Mouse (Mus musculus): ENCODE measurements around the gene Castor2.

The Castor2 gene

GRCm38 (mm10) chr5:134099496-134100211 lies at the start of gene Castor2:
TSS of gene Castor2 (plus strand) at chr5:134099711.
- DNase-seq (ENCODE audit: low read depth in 1 of 2, low spot score in 2 of 2): peak; percentile 33 to 57

GRCm38 (mm10) chr5:134050711-134051110 lies 48.8 kb upstream of the Castor2 start:
- DNase-seq (ENCODE audit: low read depth in 1 of 2, low spot score in 2 of 2): no peak

- no peak for DNase-seq (ENCODE audit: low read depth in 1 of 2, low spot score in 2 of 2)
Measured at GRCm38 (mm10) chr5:134052614-134053013, 46.9 kb upstream of the Castor2 start.

GRCm38 (mm10) chr5:134054496-134054895 lies 45.0 kb upstream of the Castor2 start:
- no peak for DNase-seq (ENCODE audit: low read depth in 1 of 2, low spot score in 2 of 2)

- DNase-seq (ENCODE audit: low read depth in 1 of 2, low spot score in 2 of 2): no peak
Measured at GRCm38 (mm10) chr5:134058793-134059352, 40.6 kb upstream of the Castor2 start.

- DNase-seq (ENCODE audit: low read depth in 1 of 2, low spot score in 2 of 2): no peak
Measured at GRCm38 (mm10) chr5:134063362-134064064, 36.0 kb upstream of the Castor2 start.

GRCm38 (mm10) chr5:134066261-134066660 lies 33.2 kb upstream of the Castor2 start:
- DNase-seq (ENCODE audit: low read depth in 1 of 2, low spot score in 2 of 2): no peak

GRCm38 (mm10) chr5:134067924-134068323 lies 31.6 kb upstream of the Castor2 start:
- no peak for DNase-seq (ENCODE audit: low read depth in 1 of 2, low spot score in 2 of 2)

- DNase-seq (ENCODE audit: low read depth in 1 of 2, low spot score in 2 of 2): no peak
Measured at GRCm38 (mm10) chr5:134073512-134074041, 25.9 kb upstream of the Castor2 start.

- DNase-seq (ENCODE audit: low read depth in 1 of 2, low spot score in 2 of 2): no peak
Measured at GRCm38 (mm10) chr5:134074368-134074767, 25.1 kb upstream of the Castor2 start.

- DNase-seq (ENCODE audit: low read depth in 1 of 2, low spot score in 2 of 2): no peak
Measured at GRCm38 (mm10) chr5:134076175-134076574, 23.3 kb upstream of the Castor2 start.

GRCm38 (mm10) chr5:134080685-134081548 lies 18.6 kb upstream of the Castor2 start:
- no peak for DNase-seq (ENCODE audit: low read depth in 1 of 2, low spot score in 2 of 2)

- DNase-seq (ENCODE audit: low read depth in 1 of 2, low spot score in 2 of 2): no peak
Measured at GRCm38 (mm10) chr5:134085227-134085626, 14.3 kb upstream of the Castor2 start.

GRCm38 (mm10) chr5:134085887-134086639 lies 13.4 kb upstream of the Castor2 start:
- DNase-seq (ENCODE audit: low read depth in 1 of 2, low spot score in 2 of 2): no peak

- DNase-seq (ENCODE audit: low read depth in 1 of 2, low spot score in 2 of 2): no peak
Measured at GRCm38 (mm10) chr5:134087211-134087610, 12.3 kb upstream of the Castor2 start.

GRCm38 (mm10) chr5:134095766-134096165 lies 3.7 kb upstream of the Castor2 start:
- no peak for DNase-seq (ENCODE audit: low read depth in 1 of 2, low spot score in 2 of 2)

- DNase-seq (ENCODE audit: low read depth in 1 of 2, low spot score in 2 of 2): no peak
Measured at GRCm38 (mm10) chr5:134098341-134098902, 1.1 kb upstream of the Castor2 start.

- DNase-seq (ENCODE audit: low read depth in 1 of 2, low spot score in 2 of 2): no peak
Measured at GRCm38 (mm10) chr5:134098976-134099375, 535 bp upstream of the Castor2 start.

- no peak for DNase-seq (ENCODE audit: low read depth in 1 of 2, low spot score in 2 of 2)
Measured at GRCm38 (mm10) chr5:134100232-134100771, 791 bp downstream of the Castor2 start.

- DNase-seq (ENCODE audit: low read depth in 1 of 2, low spot score in 2 of 2): no peak
Measured at GRCm38 (mm10) chr5:134101322-134101721, 1.8 kb downstream of the Castor2 start.
